Mouse (Mus musculus): Measurements from ENCODE around the gene Prdx6. TPM values are rescaled to one million over a fixed set of nuclear protein-coding genes. Genes with fewer than 3 reads are reported as not detected.
A peak's percentile ranks its signal among the peaks of the same experiment; 100 is the strongest.

Gene Prdx6
- 203 TPM for polyA plus RNA-seq (2012; fragmentation: generic; extraction: Trizol)

- Histone ChIP-seq H3ac (ENCODE audit: control insufficient read depth, insufficient read length) (peak within 1 kb of the TSS; percentile 36), H3K4me3 (peak within 1 kb of the TSS; percentile 98), H3K79me2 (ENCODE audit: control insufficient read depth, insufficient read depth) (peaks cover 50% of the 10 kb centered on the region), H3K4me2 (ENCODE audit: low read depth) (peak within 1 kb of the TSS; percentile 99), H3K27me3 (ENCODE audit: control insufficient read depth, insufficient read depth, insufficient read length) (no peaks in the 10 kb centered on the region), H3K36me3 (ENCODE audit: control insufficient read depth, insufficient read depth) (peaks cover 12% of the 10 kb centered on the region)
- TF ChIP-seq POLR2AphosphoS2 (IDR thresholded peaks at IDR 0.05; ENCODE audit: insufficient read length, low read depth) (peak; percentile 93), MYOD1 (IDR thresholded peaks at IDR 0.05; ENCODE audit: control insufficient read depth in 1 of 3, insufficient read length in 2 of 3, low read depth in 2 of 3) (no peak), CEBPB (IDR thresholded peaks at IDR 0.05; ENCODE audit: insufficient read depth, poor library complexity, severe bottlenecking) (no peak), POLR2A (IDR thresholded peaks at IDR 0.05; ENCODE audit: insufficient read length, low read depth) (peak; percentile 95), MAX (IDR thresholded peaks at IDR 0.05; ENCODE audit: low read depth) (peak; percentile 31), TCF3 (IDR thresholded peaks at IDR 0.05; ENCODE audit: insufficient read length, low read depth) (no peak)
Measured at GRCm38 (mm10) chr1:161250604-161251416, at the start of gene Prdx6. Gene Prdx6, minus strand, starts transcription at chr1:161251219.

DNA sequence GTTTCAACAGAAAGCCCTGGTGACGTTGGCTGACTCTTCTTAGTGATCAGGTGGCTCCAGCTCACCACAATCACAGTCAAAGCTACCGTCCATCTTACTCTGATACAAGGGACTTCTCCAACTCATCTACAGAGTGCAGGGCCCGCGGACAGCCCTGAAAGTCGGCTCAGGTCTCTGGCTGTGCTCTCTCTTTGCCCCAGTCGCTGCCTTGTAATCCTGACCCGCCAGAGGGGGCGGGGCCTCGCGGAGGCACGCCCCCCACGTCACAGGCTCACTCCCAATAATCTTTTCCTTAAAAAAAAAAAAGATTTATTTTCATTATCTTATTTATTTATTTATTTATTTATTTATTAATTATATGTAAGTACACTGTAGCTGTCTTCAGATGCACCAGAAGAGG, 37.2 kb upstream of the Prdx6 start:
- TF ChIP-seq TCF3 (IDR thresholded peaks at IDR 0.05; ENCODE audit: insufficient read length, low read depth): no peak
- TF ChIP-seq TCF12 (IDR thresholded peaks at IDR 0.05; ENCODE audit: insufficient read depth, poor library complexity, severe bottlenecking): no peak
- no peak for TF ChIP-seq POLR2A (IDR thresholded peaks at IDR 0.05; ENCODE audit: insufficient read length, low read depth)
- no peak for TF ChIP-seq MAX (IDR thresholded peaks at IDR 0.05; ENCODE audit: low read depth)
- TF ChIP-seq REST (IDR thresholded peaks at IDR 0.05; ENCODE audit: insufficient read depth, insufficient read length): no peak
- TF ChIP-seq MYOD1 (IDR thresholded peaks at IDR 0.05; ENCODE audit: control insufficient read depth in 1 of 3, insufficient read length in 2 of 3, low read depth in 2 of 3): no peak
- no peak for TF ChIP-seq SRF (IDR thresholded peaks at IDR 0.05; ENCODE audit: control insufficient read depth, insufficient read length, low read depth)
- TF ChIP-seq E2F4 (IDR thresholded peaks at IDR 0.05; ENCODE audit: insufficient read depth): no peak
- no peak for TF ChIP-seq POLR2AphosphoS2 (IDR thresholded peaks at IDR 0.05; ENCODE audit: insufficient read length, low read depth)
- H3K36me3 ChIP-seq (ENCODE audit: control insufficient read depth, insufficient read depth): no peaks in the 10 kb centered on the region
- no peak overlapping the region for H3K4me3 ChIP-seq

GRCm38 (mm10) chr1:161286726-161287310, 35.8 kb upstream of the Prdx6 start:
- Histone ChIP-seq H3ac (ENCODE audit: control insufficient read depth, insufficient read length) (no peak overlapping the region), H3K4me2 (ENCODE audit: low read depth) (no peak overlapping the region), H3K79me2 (ENCODE audit: control insufficient read depth, insufficient read depth) (no peaks in the 10 kb centered on the region), H3K36me3 (ENCODE audit: control insufficient read depth, insufficient read depth) (no peaks in the 10 kb centered on the region), H3K27me3 (ENCODE audit: control insufficient read depth, insufficient read depth, insufficient read length) (no peaks in the 10 kb centered on the region), H3K4me3 (no peak overlapping the region)
- TF ChIP-seq CEBPB (IDR thresholded peaks at IDR 0.05; ENCODE audit: insufficient read depth, poor library complexity, severe bottlenecking): no peak
- TF ChIP-seq POLR2AphosphoS2 (IDR thresholded peaks at IDR 0.05; ENCODE audit: insufficient read length, low read depth): no peak
- TF ChIP-seq USF1 (IDR thresholded peaks at IDR 0.05; ENCODE audit: low read depth): no peak
- TF ChIP-seq TCF12 (IDR thresholded peaks at IDR 0.05; ENCODE audit: insufficient read depth, poor library complexity, severe bottlenecking): no peak
- no peak for TF ChIP-seq MYOD1 (IDR thresholded peaks at IDR 0.05; ENCODE audit: control insufficient read depth in 1 of 3, insufficient read length in 2 of 3, low read depth in 2 of 3)
- no peak for TF ChIP-seq REST (IDR thresholded peaks at IDR 0.05; ENCODE audit: insufficient read depth, insufficient read length)
- no peak for TF ChIP-seq POLR2A (IDR thresholded peaks at IDR 0.05; ENCODE audit: insufficient read length, low read depth)
- no peak for TF ChIP-seq MAX (IDR thresholded peaks at IDR 0.05; ENCODE audit: low read depth)
- no peak for TF ChIP-seq SRF (IDR thresholded peaks at IDR 0.05; ENCODE audit: control insufficient read depth, insufficient read length, low read depth)
- TF ChIP-seq MYOG (IDR thresholded peaks at IDR 0.05; ENCODE audit: control insufficient read depth in 1 of 3, insufficient read depth in 1 of 3, insufficient read length in 2 of 3, low read depth in 2 of 3): no peak
- TF ChIP-seq TCF3 (IDR thresholded peaks at IDR 0.05; ENCODE audit: insufficient read length, low read depth): no peak
- no peak for TF ChIP-seq E2F4 (IDR thresholded peaks at IDR 0.05; ENCODE audit: insufficient read depth)

More for the DNA sequence above, 37.2 kb upstream of the Prdx6 start:
- Histone ChIP-seq H3K79me2 (ENCODE audit: control insufficient read depth, insufficient read depth) (no peaks in the 10 kb centered on the region), H3K4me2 (ENCODE audit: low read depth) (no peak overlapping the region), H3K27me3 (ENCODE audit: control insufficient read depth, insufficient read depth, insufficient read length) (no peaks in the 10 kb centered on the region), H3ac (ENCODE audit: control insufficient read depth, insufficient read length) (no peak overlapping the region)

DNA sequence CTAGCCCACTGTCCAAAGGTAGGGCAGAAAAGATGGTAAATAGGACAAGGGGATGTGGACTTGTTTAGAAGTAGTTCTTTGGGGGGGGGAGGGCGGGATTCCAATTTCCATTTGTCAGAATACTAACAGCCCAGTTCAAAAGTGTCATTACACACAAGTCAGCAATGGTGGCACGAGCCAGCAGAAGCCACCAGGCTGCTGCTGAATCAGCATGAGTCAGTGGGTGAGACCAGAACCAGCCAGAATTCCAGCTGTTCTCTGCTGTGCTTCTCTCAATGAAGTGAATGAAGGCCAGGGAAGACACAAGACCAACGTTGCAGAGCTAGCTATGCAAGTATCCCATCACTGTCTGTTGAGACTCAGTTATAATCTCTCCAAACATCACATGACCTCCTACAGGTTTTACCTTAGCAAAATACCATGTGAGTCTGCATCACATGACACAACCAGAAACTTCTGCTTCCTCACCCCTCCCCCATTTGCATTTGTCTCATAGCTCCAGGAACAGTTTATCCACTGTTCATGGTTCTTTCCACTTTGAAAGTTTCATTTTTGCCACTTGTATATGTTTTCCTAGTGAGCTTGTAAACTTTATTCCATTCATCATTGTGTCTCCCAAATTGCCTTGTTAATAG, 30.2 kb upstream of the Prdx6 start:
- Histone ChIP-seq H3K4me2 (ENCODE audit: low read depth) (no peak overlapping the region), H3K79me2 (ENCODE audit: control insufficient read depth, insufficient read depth) (no peaks in the 10 kb centered on the region)

More for the DNA sequence above, 30.2 kb upstream of the Prdx6 start:
- Histone ChIP-seq H3K36me3 (ENCODE audit: control insufficient read depth, insufficient read depth) (no peaks in the 10 kb centered on the region), H3K27me3 (ENCODE audit: control insufficient read depth, insufficient read depth, insufficient read length) (no peaks in the 10 kb centered on the region), H3ac (ENCODE audit: control insufficient read depth, insufficient read length) (no peak overlapping the region), H3K4me3 (no peak overlapping the region)
- TF ChIP-seq USF1 (IDR thresholded peaks at IDR 0.05; ENCODE audit: low read depth): peak; percentile 35
- TF ChIP-seq CEBPB (IDR thresholded peaks at IDR 0.05; ENCODE audit: insufficient read depth, poor library complexity, severe bottlenecking): no peak

Data from myocyte (in vitro differentiated cells).